Comparison of ENCODE assay signal across 13 mouse cellular contexts in the genomic region with DNA sequence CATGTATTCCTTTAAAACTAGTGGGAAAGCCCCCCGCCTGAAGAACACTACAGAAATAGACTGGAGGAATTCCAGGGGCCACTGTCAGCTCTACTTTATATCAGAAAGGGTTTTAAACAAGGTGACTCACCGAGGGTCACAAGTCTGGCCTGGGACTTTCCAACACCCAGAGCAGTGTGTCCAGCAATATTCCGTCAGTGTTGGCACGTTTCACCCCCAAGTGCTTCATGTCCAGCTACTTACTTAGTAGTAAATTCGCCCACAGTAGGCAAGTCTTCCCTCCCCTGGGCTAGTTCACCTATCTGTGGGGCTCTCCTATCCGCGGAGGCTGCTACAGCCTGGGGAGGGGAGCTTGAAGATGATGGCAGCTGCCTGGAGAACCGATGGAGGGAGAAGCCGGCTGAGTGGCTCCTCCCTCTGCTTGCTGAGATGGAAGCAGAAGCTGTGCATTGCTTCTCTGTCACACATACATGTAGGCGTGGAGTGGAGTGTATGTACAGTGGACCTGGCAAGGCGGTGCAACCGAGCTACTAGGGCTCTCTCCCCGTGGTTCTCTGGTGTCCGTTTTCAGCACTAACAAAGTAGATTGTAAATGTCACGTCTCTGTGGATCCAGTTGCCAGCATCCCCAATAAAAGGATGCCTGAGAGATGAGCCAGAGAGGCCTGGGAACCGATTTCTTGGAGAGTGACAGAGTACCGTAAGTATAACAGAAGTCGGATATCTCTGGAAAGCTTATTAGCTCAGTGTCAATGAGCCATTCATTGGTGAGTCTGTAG.
DNase-seq lines count a peak whose midpoint lies in the region; ATAC-seq and TF ChIP-seq lines count a peak whose summit lies in the region.
"Had no signal": no experiment of that assay in that cellular context is flagged by ENCODE, and none has a peak within 500 bp of the region (broad histone marks: within the 10 kb centered on the region; RNA-seq: fewer than 3 reads in every experiment).

No protein-coding gene starts in this region.

- H3K4me1 ChIP-seq in spleen, adult 2 months (ENCODE audit: control insufficient read depth, insufficient read depth, insufficient read length), result no peaks in the 10 kb centered on the region
- peaks cover 34% of the 10 kb centered on the region for H3K4me1 ChIP-seq in heart, embryonic 12.5 days (replicated peaks)
- no peaks in the 10 kb centered on the region for H3K4me1 ChIP-seq in neural tube, embryonic 15.5 days

- no peaks in the 10 kb centered on the region for H3K27me3 ChIP-seq in spleen, adult 2 months (ENCODE audit: control insufficient read depth, insufficient read depth, low read length)
- no peaks in the 10 kb centered on the region for H3K27me3 ChIP-seq in heart, embryonic 12.5 days (replicated peaks)
- H3K27me3 ChIP-seq in neural tube, embryonic 15.5 days (replicated peaks), result no peaks in the 10 kb centered on the region

- no peaks in the 10 kb centered on the region for H3K36me3 ChIP-seq in spleen, adult 2 months (ENCODE audit: control insufficient read depth, insufficient read depth, low read length)
- no peaks in the 10 kb centered on the region for H3K36me3 ChIP-seq in heart, embryonic 12.5 days
- H3K36me3 ChIP-seq in neural tube, embryonic 15.5 days, result no peaks in the 10 kb centered on the region

- no peak for ATAC-seq in heart, embryonic 12.5 days (ENCODE audit: insufficient number of reproducible peaks, low FRiP score)
- ATAC-seq in neural tube, embryonic 15.5 days (ENCODE audit: low FRiP score), result no peak
- ATAC-seq: intestine, embryonic 16.5 days; liver, postnatal 0 days had no signal

- no peaks in the 10 kb centered on the region for H3K9me3 ChIP-seq in heart, embryonic 12.5 days (replicated peaks)
- H3K9me3 ChIP-seq in neural tube, embryonic 15.5 days (replicated peaks), result no peaks in the 10 kb centered on the region

- TF ChIP-seq CTCF in gastrocnemius, adult 2 months (IDR thresholded peaks at IDR 0.05), result no peak
- no peak for TF ChIP-seq CTCF in spleen, adult 2 months (IDR thresholded peaks at IDR 0.05; ENCODE audit: extremely low read depth, insufficient read depth, insufficient read length, insufficient replicate concordance)

- no peak overlapping the region for H3K4me3 ChIP-seq in gastrocnemius, adult 2 months
- H3K4me3 ChIP-seq in spleen, adult 2 months (ENCODE audit: extremely low read depth, insufficient read depth, insufficient read length), result no peak overlapping the region
- no peak overlapping the region for H3K4me3 ChIP-seq in heart, embryonic 12.5 days
- no peak overlapping the region for H3K4me3 ChIP-seq in neural tube, embryonic 15.5 days (replicated peaks)
- H3K4me3 ChIP-seq: erythroblast, embryonic 14.5 days had no signal

- no peak overlapping the region for H3K9ac ChIP-seq in heart, embryonic 12.5 days
- no peak overlapping the region for H3K9ac ChIP-seq in neural tube, embryonic 15.5 days (replicated peaks)
- H3K9ac ChIP-seq: liver, postnatal 0 days had no signal

- peak overlapping the region; percentile 26; the same call in 1 of the 2 replicates for H3K4me2 ChIP-seq in heart, embryonic 12.5 days
- no peak overlapping the region for H3K4me2 ChIP-seq in neural tube, embryonic 15.5 days

- peak overlapping the region; percentile 1; the same call in 1 of the 2 replicates for H3K27ac ChIP-seq in gastrocnemius, adult 2 months
- 0 out of 2 replicates have a peak overlapping the region, but pooled peaks have one; percentile 13 for H3K27ac ChIP-seq in spleen, adult 2 months (ENCODE audit: insufficient read depth, low read length)
- H3K27ac ChIP-seq in heart, embryonic 12.5 days (ENCODE audit: poor library complexity, severe bottlenecking), result 0 out of 2 replicates have a peak overlapping the region, but pooled peaks have one; percentile 10
- H3K27ac ChIP-seq in neural tube, embryonic 15.5 days (replicated peaks), result 0 out of 2 replicates have a peak overlapping the region, but pooled peaks have one; percentile 33

- intact Hi-C loops in gastrocnemius, adult 2 months (cut with DNase I), result loop anchor here (5.0 kb wide), 1 partner anchor 283 kb away; no protein-coding TSS in a partner anchor
- intact Hi-C loops in gastrocnemius, postnatal 36 days (cut with DNase I), result loop anchor here (10.0 kb wide), 1 partner anchor 245 kb away; a partner anchor contains a TSS

- WGBS in spleen, adult 2 months, result 80% methylated on average over 18 of the region's 18 CpGs
- 55% methylated on average over 18 of the region's 18 CpGs for WGBS in heart, embryonic 12.5 days
- WGBS in neural tube, embryonic 15.5 days, result 70% methylated on average over 18 of the region's 18 CpGs

- DNase-seq in gastrocnemius, adult 2 months, result peak; percentile 33
- no peak for DNase-seq in gastrocnemius, postnatal 36 days
- no peak for DNase-seq in spleen, adult 2 months (ENCODE audit: low read depth in 1 of 2, low spot score in 2 of 2)
- no peak for DNase-seq in spleen, postnatal 14 days (ENCODE audit: low spot score in 2 of 2)
- DNase-seq in embryo, embryonic 10 days (ENCODE audit: low spot score), result no peak
- DNase-seq in layer of hippocampus, adult 18-20 months (ENCODE audit: low spot score in 2 of 2), result no peak
- DNase-seq: liver, postnatal 0 days; right cerebral cortex, postnatal 25 days; thymus, postnatal 14 days had no signal

- no peak for TF ChIP-seq POLR2A in spleen, adult 2 months (IDR thresholded peaks at IDR 0.05; ENCODE audit: low read depth, low read length)
